Mouse (Mus musculus) inflammation-experienced regulatory T-cells, adult 16 weeks (primary cell): ENCODE results near the gene Gm16430. TPM values are rescaled to one million over a fixed set of nuclear protein-coding genes. Genes with fewer than 3 reads are reported as not detected.

ENCODE experiments used
- polyA plus RNA-seq: library from polyadenylated mRNA; unstranded; fragments of 100-300 nt; shearing (Covaris generic); gene quantifications from one replicate; pipeline ENCODE4 v1.2.1, GENCODE M21; 2017

Gene Gm16430
- polyA plus RNA-seq: not detected

GRCm38 (mm10) chrX:54621911-54622310, at the start of gene Gm16430:
Gene Gm16430 (plus strand): TSS chrX:54622211.

Other genes with a start within 250 kb of the Gm16430 start
- not detected for gene Gm16405, start 91.0 kb upstream of the Gm16430 start, polyA plus RNA-seq